Mouse (Mus musculus) bone marrow, adult 2 months (tissue): Measurements from ENCODE around the gene Piezo1. TPM values are rescaled to one million over a fixed set of nuclear protein-coding genes. Genes with fewer than 3 reads are reported as not detected.
"Not testable (repeated sequence)": the region's sequence is repeated elsewhere in the genome, so short reads cannot be mapped to it uniquely, and the experiment has no call there.

ENCODE experiments used
- H3K27ac ChIP-seq: fragments of 200-500 bp; 2 replicates; pipeline ENCODE4 v1.5.1; 2012; ENCODE audit warnings: low read depth, mild to moderate bottlenecking, control low read depth, inconsistent platforms, low read length; ENCODE audit not compliant: control insufficient read depth, poor library complexity, insufficient read depth
- H3K4me1 ChIP-seq: fragments of 200-500 bp; 2 replicates; pipeline ENCODE4 v1.6.1; 2011; ENCODE audit warnings: low read length; ENCODE audit not compliant: control insufficient read depth, insufficient read depth
- H3K4me3 ChIP-seq: fragments of 200-500 bp; replicated peaks from 2 replicates; pipeline ENCODE3; 2011; ENCODE audit warnings: mild to moderate bottlenecking, low read depth, low read length, control low read depth; ENCODE audit not compliant: control insufficient read depth
- CTCF ChIP-seq: fragments of 200-500 bp; IDR thresholded peaks from 2 replicates; pipeline ENCODE4 v1.5.1; 2011; ENCODE audit warnings: low read length, control low read depth; ENCODE audit not compliant: control insufficient read depth, insufficient read depth
- POLR2A ChIP-seq: fragments of 200-500 bp; IDR thresholded peaks from 2 replicates; pipeline ENCODE4 v1.6.1; 2011; ENCODE audit warnings: low read depth, mild to moderate bottlenecking, control low read depth, low read length, borderline replicate concordance; ENCODE audit not compliant: control insufficient read depth
- WGBS: fragments of 180-500 bp; shearing (Covaris S2); methylation state at CpG from one replicate; pipeline ENCODE4 v1.1.7; 2018; 5-methylcytosine and 5-hydroxymethylcytosine counted together
- polyA plus RNA-seq: library from polyadenylated mRNA; stranded (reverse); fragments of >200 nt; gene quantifications from 2 replicates; pipeline ENCODE4 v1.2.4, GENCODE M21; 2011; ENCODE audit warnings: low replicate concordance; ENCODE audit not compliant: missing spikeins, insufficient read depth, insufficient read length

Piezo1 gene
- polyA plus RNA-seq, 1 experiment = 49.3 TPM

GRCm38 (mm10) chr8:122574264-122574663 is 23.1 kb upstream of the Piezo1 start:
- H3K4me1 ChIP-seq = no peaks in the 10 kb centered on the region; the same call in 1 of the 2 replicates
- H3K27ac ChIP-seq = no peak overlapping the region
- H3K4me3 ChIP-seq = no peak overlapping the region
- TF ChIP-seq CTCF (no peak), POLR2A (no peak)
- WGBS = 61% methylated on average over 3 of the region's 3 CpGs

GRCm38 (mm10) chr8:122573577-122573976 is 22.4 kb upstream of the Piezo1 start:
- no peak overlapping the region for H3K4me3 ChIP-seq
- TF ChIP-seq CTCF = no peak
- no peak for TF ChIP-seq POLR2A
- no peak overlapping the region for H3K27ac ChIP-seq
- WGBS = 59% methylated on average over 9 of the region's 9 CpGs
- H3K4me1 ChIP-seq = no peaks in the 10 kb centered on the region; the same call in 1 of the 2 replicates

- not testable (repeated sequence) for H3K27ac ChIP-seq, H3K4me3 ChIP-seq, H3K4me1 ChIP-seq
- 70% methylated on average over 4 of the region's 4 CpGs for WGBS
Measured at GRCm38 (mm10) chr8:122573176-122573575, 22.0 kb upstream of the Piezo1 start.

GRCm38 (mm10) chr8:122572751-122573150 is 21.6 kb upstream of the Piezo1 start:
- Histone ChIP-seq H3K4me1 (no peaks in the 10 kb centered on the region; the same call in 1 of the 2 replicates), H3K27ac (no peak overlapping the region), H3K4me3 (no peak overlapping the region)
- no peak for TF ChIP-seq CTCF
- TF ChIP-seq POLR2A = no peak
- WGBS = 94% methylated on average over 3 of the region's 3 CpGs

- peaks cover 2% of the 10 kb centered on the region; the same call in 1 of the 2 replicates for H3K4me1 ChIP-seq
- no peak for TF ChIP-seq POLR2A
- no peak for TF ChIP-seq CTCF
- no peak overlapping the region for H3K27ac ChIP-seq
- 88% methylated on average over 17 of the region's 17 CpGs for WGBS
- H3K4me3 ChIP-seq = no peak overlapping the region
Measured at GRCm38 (mm10) chr8:122571750-122572267, 20.7 kb upstream of the Piezo1 start.

GRCm38 (mm10) chr8:122571153-122571552 is 20.0 kb upstream of the Piezo1 start:
- Histone ChIP-seq H3K4me3 (no peak overlapping the region), H3K27ac (no peak overlapping the region), H3K4me1 (peaks cover 2% of the 10 kb centered on the region; the same call in 1 of the 2 replicates)
- 92% methylated on average over 11 of the region's 11 CpGs for WGBS
- TF ChIP-seq CTCF (no peak), POLR2A (no peak)

- H3K4me3 ChIP-seq = no peak overlapping the region
- peaks cover 3% of the 10 kb centered on the region; the same call in 1 of the 2 replicates for H3K4me1 ChIP-seq
- no peak overlapping the region for H3K27ac ChIP-seq
- TF ChIP-seq CTCF (no peak), POLR2A (no peak)
- WGBS = 93% methylated on average over 16 of the region's 16 CpGs
Measured at GRCm38 (mm10) chr8:122569996-122570395, 18.9 kb upstream of the Piezo1 start.

- 65% methylated on average over 9 of the region's 9 CpGs for WGBS
- peak overlapping the region; percentile 75 for H3K4me3 ChIP-seq
- peak overlapping the region; percentile 34; the same call in 1 of the 2 replicates for H3K27ac ChIP-seq
- H3K4me1 ChIP-seq = peaks cover 3% of the 10 kb centered on the region; the same call in 1 of the 2 replicates
- TF ChIP-seq CTCF (no peak), POLR2A (no peak)
Measured at GRCm38 (mm10) chr8:122569329-122569728, 18.2 kb upstream of the Piezo1 start.

- peak overlapping the region; percentile 75 for H3K4me3 ChIP-seq
- WGBS = 28% methylated on average over 10 of the region's 10 CpGs
- TF ChIP-seq CTCF (peak; percentile 37; the same call in 1 of the 2 replicates), POLR2A (no peak)
- peak overlapping the region; percentile 34; the same call in 1 of the 2 replicates for H3K27ac ChIP-seq
- H3K4me1 ChIP-seq = peaks cover 3% of the 10 kb centered on the region; the same call in 1 of the 2 replicates
Measured at GRCm38 (mm10) chr8:122568881-122569309, 17.8 kb upstream of the Piezo1 start.
